Mouse (Mus musculus) natural killer cell, adult 2 months (primary cell): ENCODE results near the gene Bid.
"Not testable (repeated sequence)": the region's sequence is repeated elsewhere in the genome, so short reads cannot be mapped to it uniquely, and the experiment has no call there.

Experiments used
- DNase-seq, 2 experiments: peaks; one replicate each; pipeline ENCODE4 v3.0.0; 2022; ENCODE audit warnings: low spot score in 2 of 2

Bid gene

DNA sequence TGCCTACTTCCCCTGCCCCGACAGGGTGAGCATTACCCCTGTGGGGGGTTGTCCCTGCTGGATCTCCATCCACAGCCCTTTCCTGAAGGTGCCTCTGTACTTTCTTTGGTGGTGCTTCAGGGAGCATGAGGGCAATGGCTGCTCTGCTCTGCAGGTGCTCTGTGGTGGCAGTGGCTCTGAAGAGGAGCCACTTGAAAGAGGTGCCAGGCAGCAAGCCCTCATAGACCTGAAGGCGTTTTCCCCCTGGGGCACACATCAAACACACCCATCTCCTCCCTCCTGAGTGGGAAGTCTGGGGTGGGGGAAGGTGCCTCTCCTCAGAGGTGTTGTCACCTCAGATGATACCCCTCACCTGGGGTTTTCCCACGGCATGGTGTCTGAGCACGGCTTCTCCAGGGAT, 17.5 kb upstream of the Bid start:
- DNase-seq, result no peak

DNA sequence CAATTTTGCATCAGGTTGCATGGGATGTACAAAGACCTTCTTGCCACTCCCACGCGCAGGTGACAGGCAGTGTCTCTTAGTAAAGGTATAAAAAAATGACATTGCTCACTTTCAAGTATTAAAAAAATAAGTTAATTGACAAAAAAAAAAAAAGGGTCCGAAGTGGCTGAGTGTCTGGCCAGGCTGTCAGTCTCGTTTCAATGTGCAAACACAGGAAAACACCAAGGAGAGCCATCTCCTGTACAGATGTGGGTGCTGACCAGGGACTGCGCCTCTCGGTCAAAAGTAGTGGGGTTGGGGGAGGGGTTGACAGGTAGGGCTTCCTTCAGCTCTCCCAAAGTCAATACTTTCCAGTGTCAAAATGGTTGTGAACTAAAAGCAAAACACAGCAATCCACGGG, 17.0 kb upstream of the Bid start:
- DNase-seq, result no peak

DNA sequence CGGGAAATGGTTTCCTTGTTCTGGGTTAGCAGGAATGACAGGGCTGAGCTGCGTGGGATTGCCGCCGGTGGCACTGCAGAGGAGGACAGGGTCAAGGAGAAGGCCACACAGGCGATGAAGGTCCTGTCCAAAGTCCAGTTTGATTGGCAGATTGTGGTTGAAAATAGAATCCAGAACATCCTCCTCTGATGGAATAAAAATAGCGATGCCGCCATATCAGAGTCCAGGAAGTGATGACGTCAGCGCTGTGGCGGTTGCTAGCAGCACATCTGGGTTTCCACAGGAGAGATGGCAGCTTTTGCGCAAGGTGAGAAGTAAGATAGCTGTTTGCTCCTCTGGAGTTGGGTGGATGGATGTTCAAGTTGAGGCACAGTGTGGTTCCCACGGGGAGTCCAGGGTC, 15.9 kb upstream of the Bid start:
- DNase-seq, result no peak

DNA sequence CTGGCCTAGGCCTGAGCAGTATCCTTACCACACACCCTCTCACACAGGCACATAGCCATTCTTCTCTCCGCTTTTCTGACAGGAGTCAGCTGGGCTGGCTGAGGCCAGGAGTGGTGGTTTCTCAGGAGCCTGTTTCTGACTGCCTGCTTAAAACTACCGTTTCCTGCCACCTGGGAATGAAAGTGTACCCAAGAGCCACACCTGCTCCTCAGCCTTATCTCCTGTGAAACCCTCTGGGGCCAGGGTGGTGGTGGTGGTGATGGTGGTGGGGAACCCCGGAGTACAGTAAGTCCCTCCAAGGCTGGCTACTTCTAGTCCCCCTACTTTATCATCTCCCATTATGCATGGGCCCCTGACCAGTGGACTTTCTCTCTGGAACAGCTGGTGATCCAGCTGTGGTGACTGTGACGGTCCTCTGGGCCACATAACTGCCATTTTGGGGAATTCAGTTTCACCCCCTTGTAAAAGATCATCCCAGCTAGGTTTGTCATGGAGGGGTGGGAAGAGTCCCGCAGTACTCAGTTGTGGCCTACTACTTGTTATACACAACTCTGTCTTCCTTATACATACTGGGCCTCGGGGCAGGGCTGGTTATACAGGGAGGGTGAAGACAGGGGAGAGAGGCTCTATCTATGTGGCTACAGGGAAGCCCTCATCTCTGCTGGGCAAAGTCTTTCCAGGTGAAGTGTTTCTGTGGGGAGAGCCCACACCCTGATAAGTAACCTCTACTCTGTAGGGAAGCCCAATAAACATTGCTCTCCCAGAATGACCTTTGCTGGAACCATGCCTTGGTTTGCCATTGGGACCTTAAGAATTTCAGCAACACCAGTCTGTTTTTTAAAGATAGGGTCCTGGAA, 14.0 kb upstream of the Bid start:
- DNase-seq, result no peak

DNA sequence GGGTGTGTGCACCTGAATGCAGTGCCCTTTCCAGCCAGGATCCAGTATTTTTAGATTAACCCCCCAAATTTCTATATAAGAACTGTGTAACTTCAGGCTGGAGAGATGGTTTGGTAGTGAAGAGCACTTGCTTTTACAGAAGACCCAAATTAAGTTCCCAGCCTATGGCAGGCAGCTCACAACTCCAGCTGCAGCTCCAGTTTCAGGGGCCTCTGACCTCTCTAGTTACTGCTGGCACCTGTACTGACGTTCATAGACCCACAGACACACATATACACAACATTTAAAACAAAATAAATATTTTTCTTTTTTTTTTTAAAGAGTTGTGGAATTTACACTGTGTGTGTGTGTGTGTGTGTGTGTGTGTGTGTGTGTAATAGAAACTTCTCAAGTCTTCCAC, 12.8 kb upstream of the Bid start:
- DNase-seq, result no peak

DNA sequence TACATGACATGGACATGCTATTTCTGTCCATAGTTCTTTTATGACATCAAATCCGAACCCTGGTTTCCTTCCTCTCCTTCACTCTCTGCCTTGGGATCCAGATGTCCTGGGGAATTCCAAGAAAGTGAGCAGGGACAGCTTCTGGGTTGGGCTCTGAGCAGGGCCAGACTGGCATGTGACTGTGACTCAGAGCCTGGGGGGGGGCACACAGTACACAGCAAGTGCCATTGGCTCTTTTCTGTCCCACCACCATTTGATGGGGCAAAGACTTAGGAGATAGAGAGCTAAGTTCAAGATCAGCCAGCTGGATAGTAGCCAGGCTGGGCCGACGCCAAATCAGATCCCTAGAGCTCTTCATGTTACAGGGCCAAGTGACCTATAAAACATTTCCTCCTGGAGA, 11.1 kb upstream of the Bid start:
- DNase-seq, result no peak

DNA sequence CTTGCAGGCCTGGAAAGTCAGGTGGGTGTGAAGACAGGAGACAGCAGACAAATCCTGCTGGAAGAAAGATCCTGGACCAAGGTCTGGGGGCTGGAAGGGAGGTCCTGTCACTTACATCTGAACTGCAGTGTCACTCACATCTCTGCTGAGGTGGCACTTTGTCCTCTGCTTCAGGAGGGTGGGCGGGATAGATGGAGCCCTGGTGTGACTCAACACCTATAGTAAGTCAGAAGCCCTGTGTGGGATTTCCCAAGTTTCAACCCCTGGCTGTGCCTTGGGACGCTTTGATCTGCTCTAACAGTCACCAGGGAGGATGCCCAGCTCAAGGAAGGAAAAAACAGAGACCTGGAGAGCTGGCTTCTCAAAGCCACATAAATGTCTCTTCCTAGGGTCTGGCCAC, 10.2 kb upstream of the Bid start:
- DNase-seq, result no peak

DNA sequence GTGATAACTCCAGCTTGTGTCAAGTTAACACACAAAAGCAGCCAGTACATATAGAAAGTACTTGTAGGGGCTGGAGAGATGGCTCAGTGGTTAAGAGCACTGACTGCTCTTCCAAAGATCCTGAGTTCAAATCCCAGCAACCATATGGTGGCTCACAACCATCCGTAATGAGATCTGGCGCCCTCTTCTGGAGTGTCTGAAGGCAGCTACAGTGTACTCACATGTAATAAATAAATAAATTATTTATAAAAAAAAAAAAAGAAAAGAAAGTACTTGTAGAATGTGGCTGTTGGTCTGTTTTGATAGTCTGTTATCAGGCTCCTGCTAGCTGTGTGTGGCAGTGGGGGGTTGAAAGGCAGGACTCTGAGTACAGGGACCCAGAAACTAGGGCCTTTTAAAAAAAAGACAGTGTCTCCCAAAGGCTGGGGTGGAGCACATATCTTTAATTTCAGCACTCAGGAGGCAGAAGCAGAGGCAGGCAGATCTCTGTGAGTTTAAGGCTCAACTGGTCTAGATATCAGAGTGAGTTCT, 8.2 kb upstream of the Bid start:
- DNase-seq, result not testable (repeated sequence)

DNA sequence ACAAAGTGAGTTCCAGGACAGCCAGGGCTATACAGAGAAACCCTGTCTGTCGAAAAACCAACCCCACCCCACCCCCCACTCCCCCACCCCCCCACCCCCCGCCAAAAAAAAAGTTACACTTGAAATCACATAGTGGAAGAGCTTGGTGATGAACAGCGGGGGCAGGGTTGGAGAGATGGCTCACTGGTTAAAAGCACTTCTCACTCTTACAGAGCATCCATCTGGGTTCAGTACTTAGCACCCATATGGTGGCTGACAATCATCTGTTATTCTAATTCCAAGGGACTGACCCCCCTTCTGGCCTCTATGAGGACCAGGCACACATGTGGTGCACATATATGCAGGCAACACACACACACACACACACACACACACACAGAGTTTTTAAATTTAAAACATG, 1.3 kb upstream of the Bid start:
- DNase-seq, result no peak

DNA sequence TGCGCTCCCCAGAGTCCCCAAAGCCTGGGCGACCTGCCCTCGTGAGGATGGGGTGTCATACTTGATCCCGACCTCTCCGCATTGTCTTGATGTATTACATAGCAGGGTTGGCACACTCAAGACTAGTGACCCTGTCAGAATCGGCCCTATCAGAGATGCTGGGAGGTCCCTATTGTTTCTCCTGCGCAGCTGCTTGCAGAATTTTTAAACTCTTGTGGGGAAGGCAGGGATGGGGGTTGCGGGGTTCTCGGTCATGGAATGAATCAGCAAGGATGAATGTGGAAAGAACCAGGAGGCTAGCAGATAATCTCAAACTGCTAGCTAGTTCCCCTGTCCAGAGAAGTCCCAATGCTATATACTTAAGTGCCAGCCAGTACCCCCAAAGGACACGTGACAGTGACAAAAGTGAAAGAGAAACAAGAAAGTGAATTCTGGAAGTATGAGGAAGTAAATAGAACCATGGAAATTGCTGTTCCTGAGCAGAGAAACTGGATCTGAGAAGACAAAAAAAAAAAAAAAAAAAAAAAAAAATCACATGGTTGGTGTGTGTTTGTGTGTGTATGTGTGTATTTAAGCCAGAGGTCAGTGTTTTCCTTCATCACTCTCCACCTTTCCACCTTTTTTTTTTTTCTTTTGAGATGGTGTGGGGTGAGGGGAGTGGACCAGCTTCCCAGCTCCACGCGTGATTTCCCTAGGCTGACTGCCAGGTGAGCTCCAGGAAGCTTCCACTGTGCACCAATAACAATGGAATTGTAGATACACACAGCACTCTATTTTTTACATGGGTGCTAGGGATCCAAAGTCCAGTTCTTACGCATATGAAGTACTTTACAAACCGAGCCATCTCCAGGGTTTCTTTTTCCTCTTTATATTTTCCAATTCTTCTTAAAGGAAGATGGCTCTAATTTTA, 574 bp upstream of the Bid start:
- DNase-seq, result peak in 1 of 2 experiments; percentile 26

DNA sequence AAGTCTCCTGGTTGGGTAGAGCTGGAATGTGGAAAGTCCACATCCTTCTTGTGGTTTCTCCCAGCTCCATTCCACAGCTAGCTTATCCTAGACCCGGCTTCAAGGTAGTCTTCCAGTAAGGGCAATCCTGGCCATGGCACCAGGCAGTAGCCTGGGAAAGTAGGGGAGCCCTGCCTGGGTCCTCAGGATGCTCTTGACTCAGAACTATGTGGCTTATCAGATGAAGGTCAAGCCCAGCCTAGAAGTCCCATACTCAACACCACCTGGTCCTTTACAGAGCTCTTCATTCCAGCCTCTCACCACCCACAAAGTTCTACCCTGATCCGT, 1.0 kb downstream of the Bid start:
- no peak for DNase-seq

DNA sequence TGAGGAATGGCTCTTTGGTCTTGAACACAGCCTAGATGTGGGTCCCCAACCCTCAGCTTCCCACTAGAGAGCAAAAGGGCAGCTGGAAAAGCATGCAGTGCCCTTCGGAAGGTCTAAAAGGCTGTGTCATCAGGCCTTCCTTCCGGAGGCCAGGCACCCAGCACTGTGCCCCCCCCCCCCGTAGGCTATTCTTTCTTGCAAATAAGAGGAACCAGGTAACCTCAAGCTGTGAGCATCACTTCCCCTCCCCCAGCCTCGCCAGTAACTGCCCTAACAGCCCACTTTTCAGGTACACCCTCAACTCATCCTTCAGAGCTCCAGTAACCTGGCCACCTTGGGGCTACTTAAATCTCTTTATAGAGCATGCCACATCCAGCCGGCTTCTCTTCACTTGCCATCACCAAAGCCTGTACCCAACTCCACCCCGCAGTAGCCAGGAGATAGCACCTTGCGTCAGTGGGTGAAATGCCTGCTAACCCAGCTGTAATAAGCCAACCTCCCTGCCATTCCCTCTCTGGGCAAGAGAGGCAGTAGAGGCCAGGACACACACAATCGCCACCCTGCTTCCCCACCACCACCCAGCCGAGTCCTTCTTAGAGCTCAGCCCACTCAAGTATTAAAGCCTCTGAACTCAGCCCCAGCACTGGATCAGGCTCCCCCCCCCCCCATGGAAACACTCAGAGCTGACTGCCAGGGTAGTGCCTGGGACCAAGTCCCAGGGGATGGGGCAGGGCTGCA, 1.6 kb downstream of the Bid start:
- peak; percentile 86 for DNase-seq

DNA sequence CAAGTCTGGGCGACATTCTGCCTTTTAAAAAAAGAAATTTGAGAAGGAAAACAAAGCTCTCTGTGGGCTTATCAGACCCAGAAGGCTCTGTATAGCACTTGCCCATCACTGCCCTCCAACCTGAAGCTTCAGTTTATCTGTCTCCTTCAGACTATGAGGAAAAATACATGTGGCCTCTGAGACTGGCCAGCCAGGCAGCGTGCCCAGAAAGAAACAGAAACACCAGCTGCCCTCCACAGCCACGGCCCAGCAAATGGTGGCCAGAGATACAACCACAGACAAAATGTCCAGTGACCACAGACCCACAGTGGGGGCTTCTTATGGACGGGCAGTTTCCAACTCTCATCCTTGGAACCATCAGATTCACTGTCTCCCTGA, 2.1 kb downstream of the Bid start:
- DNase-seq, result peak in 1 of 2 experiments; percentile 58

DNA sequence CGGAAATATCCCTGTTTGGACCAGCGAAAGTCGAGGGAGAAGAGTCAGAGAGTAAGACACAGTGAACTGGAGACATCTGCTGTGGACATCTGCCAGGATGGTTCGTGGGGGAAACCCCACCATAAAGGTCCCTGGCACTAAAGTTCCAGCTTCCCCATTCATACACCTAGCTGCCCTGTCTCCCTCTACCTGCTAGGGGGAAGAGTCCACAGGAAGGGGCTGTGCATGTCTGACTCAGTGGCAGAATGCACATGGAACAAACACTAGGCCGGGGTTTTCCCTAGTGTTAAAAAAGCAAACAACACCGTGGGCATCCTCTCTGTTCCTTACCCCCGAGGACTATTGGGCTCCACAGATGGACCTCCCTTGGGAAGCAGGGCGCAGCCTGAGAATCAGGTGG, 2.9 kb downstream of the Bid start:
- DNase-seq, result peak in 1 of 2 experiments; percentile 29

DNA sequence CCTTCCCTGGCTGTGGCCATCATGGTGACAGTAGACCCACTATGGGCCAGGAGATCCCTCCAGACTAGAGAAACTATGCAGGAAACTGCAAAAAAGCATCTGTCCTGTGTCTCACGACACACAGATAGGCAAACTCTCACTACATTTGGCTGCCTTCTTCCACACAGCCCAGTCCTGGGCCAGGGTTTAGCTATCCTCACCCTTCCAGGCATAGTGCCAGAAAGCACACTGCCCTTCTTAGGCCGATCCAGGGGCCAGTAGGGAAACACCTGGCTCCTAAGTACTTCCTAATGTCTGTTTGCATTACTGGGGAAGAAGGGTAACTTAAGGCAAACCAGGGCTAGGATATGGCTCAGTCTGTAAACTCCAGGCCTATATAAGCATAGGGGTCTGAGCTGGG, 3.7 kb downstream of the Bid start:
- DNase-seq, result no peak

DNA sequence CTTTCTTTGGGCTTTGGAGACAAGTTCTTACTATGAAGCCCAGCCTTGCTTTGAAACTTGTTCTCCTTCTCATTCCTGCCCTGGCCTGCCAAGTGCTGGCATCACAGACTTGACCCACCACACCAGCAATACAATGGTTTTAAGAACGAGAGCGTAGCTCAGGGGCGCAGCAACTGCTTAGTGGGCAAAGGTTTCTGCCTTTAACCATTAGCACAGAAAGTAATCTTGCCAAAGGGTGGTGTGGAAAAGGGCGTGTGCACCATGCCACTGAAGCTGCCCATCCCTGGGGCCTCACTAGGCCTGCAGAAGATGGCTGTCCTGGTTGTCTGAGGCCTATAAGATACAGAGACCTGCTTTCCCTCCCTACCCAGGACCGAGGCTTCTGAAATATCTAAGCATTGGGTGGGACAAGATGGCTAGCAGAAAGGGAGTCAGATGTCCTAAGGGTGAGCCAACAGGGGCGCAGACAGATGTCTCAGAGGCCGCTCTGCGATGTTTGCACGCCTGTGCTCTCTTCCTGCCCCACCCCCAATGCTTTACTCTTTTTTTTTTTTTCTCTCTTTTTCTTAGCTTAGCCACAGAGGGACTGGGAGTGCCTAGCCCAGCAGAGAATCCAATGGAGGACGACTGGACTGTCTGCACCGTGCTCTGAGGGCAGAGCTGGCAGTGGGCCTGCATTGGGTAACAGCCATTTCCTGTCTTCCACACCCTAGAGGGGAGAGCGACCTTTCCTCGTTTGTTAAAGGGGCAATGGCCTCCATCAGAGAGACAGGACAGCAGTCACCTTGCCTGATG, 5.2 kb downstream of the Bid start:
- DNase-seq, result no peak

DNA sequence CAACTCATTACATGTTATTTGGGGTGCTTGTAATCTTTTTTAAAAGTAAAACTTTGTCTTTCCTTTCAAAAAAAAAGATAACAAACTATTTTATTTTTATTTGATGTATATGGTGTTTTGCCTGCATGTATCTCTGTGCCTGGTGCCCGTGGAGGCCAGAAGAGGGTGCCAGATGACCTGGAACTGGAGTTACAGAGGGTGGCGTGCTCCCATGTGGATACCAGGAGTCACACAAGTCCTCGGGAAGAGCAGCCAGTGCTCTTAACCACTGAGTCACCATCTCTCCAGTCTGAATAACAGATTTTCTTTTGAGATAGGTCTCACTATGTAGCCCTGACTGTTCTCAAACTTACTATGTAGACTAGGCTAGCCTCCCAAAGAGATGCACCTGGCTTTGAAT, 7.2 kb downstream of the Bid start:
- DNase-seq, result no peak

DNA sequence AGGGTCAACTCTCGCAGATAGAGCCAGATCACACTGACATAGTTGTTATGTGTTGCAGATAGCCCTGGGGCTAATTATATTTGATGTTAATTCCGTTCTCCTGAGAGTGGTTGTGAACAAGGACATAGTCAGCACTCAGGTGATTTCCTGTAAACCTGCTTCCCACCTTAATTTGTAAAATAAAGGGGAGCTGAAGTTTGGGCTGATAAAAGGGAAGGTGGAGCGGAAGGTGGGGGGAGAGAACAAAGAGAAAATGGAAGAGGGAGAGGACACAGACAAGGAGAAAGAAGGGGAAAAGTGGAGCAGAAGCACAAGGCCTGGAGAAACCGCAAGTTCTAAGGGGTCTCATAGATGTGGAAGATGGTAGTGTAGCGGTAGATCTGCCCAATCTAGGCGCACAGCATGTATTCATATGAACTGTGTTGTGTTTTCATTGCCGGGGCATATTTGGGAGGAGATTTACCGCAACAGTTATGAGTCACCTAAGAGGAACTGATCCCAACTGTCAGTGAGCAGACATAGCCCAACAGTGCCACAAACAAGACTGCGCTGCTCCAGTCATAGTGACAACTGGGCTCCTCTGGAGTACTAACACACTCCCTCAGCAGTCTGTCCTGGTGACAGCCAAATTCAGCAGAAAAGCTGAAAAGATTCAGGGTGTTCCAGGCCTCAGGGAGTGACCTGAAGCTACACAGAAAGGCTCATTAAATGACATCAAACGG, 8.6 kb downstream of the Bid start:
- not testable (repeated sequence) for DNase-seq

DNA sequence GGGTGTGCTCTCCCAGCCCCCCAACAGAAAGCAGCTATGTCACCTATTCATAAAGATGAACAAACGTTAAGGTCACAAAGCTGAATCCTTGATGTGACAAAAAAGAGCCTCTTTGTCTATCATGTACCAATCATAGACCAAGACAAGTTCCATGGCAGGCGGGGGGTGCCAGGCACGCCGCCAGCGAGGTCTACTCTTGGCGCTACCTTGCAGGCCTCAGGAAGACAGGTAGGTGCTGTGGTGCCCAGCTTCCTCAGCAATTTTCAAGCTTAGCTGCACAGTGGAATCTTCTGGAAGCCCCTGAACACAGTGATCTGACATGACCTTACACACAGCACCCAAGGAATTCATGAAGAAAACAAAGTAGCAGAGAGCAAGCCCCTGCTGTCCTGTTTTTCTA, 10.1 kb downstream of the Bid start:
- no peak for DNase-seq

DNA sequence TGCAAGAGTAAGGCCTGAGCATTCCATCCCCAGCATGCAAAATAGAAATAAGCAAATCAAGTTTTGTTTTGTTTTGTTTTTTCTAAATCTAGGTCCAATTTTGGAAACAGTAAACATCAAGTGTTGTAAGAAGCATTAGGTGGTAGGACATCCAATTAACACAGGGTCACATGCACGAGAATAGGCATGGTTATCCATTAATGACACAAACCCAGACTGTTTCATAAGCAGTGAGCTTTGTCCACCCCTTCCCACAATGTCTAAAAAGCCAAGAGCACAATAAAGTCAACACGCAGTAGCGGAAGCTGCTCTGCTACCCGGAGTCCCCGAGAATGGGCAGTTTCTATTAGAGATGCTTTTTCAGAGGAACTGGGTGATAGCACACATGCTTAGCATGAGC, 11.5 kb downstream of the Bid start:
- no peak for DNase-seq

DNA sequence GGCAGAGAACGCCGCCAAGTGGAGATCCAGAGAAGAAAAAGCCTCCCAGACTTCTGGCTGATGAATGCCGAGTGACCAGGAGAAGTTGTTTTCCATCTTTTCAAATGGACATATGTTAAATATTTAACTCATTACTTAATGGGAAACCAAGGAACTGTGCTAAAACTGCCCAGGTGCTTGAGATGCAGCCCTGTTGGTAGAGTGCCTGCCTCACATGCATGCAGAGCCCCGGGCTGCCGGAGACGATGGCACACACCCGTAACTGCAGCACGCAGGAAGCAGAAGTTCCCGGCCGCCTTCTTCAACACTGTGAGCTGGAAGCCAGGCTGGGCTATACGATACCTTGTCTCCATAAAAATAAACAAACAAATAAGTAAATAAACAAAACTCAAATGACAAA, 12.7 kb downstream of the Bid start:
- no peak for DNase-seq
